Mouse (Mus musculus) limb, embryonic 11.5 days (tissue): Measurements from ENCODE around the gene Rpl38. TPM values are rescaled to one million over a fixed set of nuclear protein-coding genes. Genes with fewer than 3 reads are reported as not detected.

Source experiments
- ATAC-seq: fragments of 200-750 bp; cut with Nextera tagmentation; 2 replicates; pipeline ENCODE4 v1.8.0; 2017; ENCODE audit warnings: low read depth; ENCODE audit not compliant: insufficient number of reproducible peaks, low FRiP score, low TSS enrichment
- DNase-seq: peaks from one replicate; pipeline ENCODE4 v3.0.0-alpha.2; 2015; ENCODE audit warnings: low spot score
- H3K27ac ChIP-seq: fragments of 300-500 bp; sonication (generic); replicated peaks from 2 replicates; pipeline ENCODE4 v1.5.1; 2014; ENCODE audit warnings: low read depth, mild to moderate bottlenecking, low read length
- H3K27me3 ChIP-seq: fragments of 300-500 bp; sonication (generic); 2 replicates; pipeline ENCODE4 v1.6.1; 2014; ENCODE audit warnings: mild to moderate bottlenecking, low read length, mixed read lengths; ENCODE audit not compliant: control insufficient read depth, insufficient read depth
- H3K36me3 ChIP-seq: fragments of 300-500 bp; sonication (generic); 2 replicates; pipeline ENCODE4 v1.6.1; 2014; ENCODE audit warnings: mild to moderate bottlenecking, low read length, moderate library complexity, mixed read lengths; ENCODE audit not compliant: control insufficient read depth, insufficient read depth
- H3K4me1 ChIP-seq: fragments of 300-500 bp; sonication (generic); 2 replicates; pipeline ENCODE4 v1.6.1; 2014; ENCODE audit warnings: low read length, mixed read lengths; ENCODE audit not compliant: control insufficient read depth, insufficient read depth
- H3K4me2 ChIP-seq: fragments of 300-500 bp; sonication (generic); 2 replicates; pipeline ENCODE4 v1.6.1; 2014; ENCODE audit warnings: low read depth, mild to moderate bottlenecking, moderate library complexity; ENCODE audit not compliant: severe bottlenecking
- H3K4me3 ChIP-seq: fragments of 300-500 bp; sonication (generic); 2 replicates; pipeline ENCODE4 v1.5.1; 2014; ENCODE audit warnings: low read depth, low read length
- H3K9ac ChIP-seq: fragments of 300-500 bp; sonication (generic); 2 replicates; pipeline ENCODE4 v1.6.1; 2014; ENCODE audit warnings: mild to moderate bottlenecking, low read length
- H3K9me3 ChIP-seq: fragments of 300-500 bp; sonication (generic); 2 replicates; pipeline ENCODE4 v1.6.1; 2016; ENCODE audit warnings: low read length; ENCODE audit not compliant: control insufficient read depth
- WGBS: fragments of 180-500 bp; shearing (Covaris S2); extraction: QIAGEN DNeasy Blood & Tissue Kit; methylation state at CpG from one replicate; pipeline ENCODE4 v1.1.7; 2014; 5-methylcytosine and 5-hydroxymethylcytosine counted together
- polyA plus RNA-seq: library from polyadenylated mRNA; unstranded; fragments of >200 nt; fragmentation: Nextera tagmentation; extraction: Ambion mirVana; gene quantifications from 2 replicates; pipeline ENCODE4 v1.2.1, GENCODE M21; 2014

Gene Rpl38
- polyA plus RNA-seq, 1 experiment from 2014 or later, result 1,033 TPM

GRCm38 (mm10) chr11:114684627-114685373, 16.5 kb downstream of the Rpl38 start:
- Histone ChIP-seq H3K27ac (0 out of 2 replicates have a peak overlapping the region, but pooled peaks have one; percentile 18), H3K36me3 (no peaks in the 10 kb centered on the region), H3K4me3 (no peak overlapping the region), H3K4me1 (peaks cover 12% of the 10 kb centered on the region), H3K27me3 (no peaks in the 10 kb centered on the region), H3K9ac (0 out of 2 replicates have a peak overlapping the region, but pooled peaks have one; percentile 17), H3K4me2 (no peak overlapping the region), H3K9me3 (no peaks in the 10 kb centered on the region)
- DNase-seq, result peak; percentile 46
- WGBS, result 51% methylated on average over 14 of the region's 14 CpGs
- no peak for ATAC-seq

GRCm38 (mm10) chr11:114685526-114686040, 17.3 kb downstream of the Rpl38 start:
- ATAC-seq (no peak), DNase-seq (no peak)
- Histone ChIP-seq H3K4me2 (no peak overlapping the region), H3K4me3 (no peak overlapping the region), H3K27me3 (no peaks in the 10 kb centered on the region), H3K9ac (no peak overlapping the region), H3K9me3 (no peaks in the 10 kb centered on the region), H3K4me1 (peaks cover 12% of the 10 kb centered on the region), H3K36me3 (no peaks in the 10 kb centered on the region), H3K27ac (no peak overlapping the region)
- 80% methylated on average over 9 of the region's 9 CpGs for WGBS

- Histone ChIP-seq H3K36me3 (no peaks in the 10 kb centered on the region; the same call in 1 of the 2 replicates), H3K4me1 (peaks cover 12% of the 10 kb centered on the region), H3K27ac (no peak overlapping the region), H3K27me3 (no peaks in the 10 kb centered on the region), H3K9ac (no peak overlapping the region), H3K4me2 (no peak overlapping the region), H3K4me3 (no peak overlapping the region), H3K9me3 (no peaks in the 10 kb centered on the region)
- 92% methylated on average over 16 of the region's 16 CpGs for WGBS
- DNase-seq (no peak), ATAC-seq (no peak)
These were observed 18.1 kb downstream of the Rpl38 start for GRCm38 (mm10) chr11:114686221-114686959.

GRCm38 (mm10) chr11:114687574-114688188, 19.4 kb downstream of the Rpl38 start:
- Histone ChIP-seq H3K9me3 (no peaks in the 10 kb centered on the region), H3K36me3 (no peaks in the 10 kb centered on the region; the same call in 1 of the 2 replicates), H3K27me3 (no peaks in the 10 kb centered on the region), H3K4me2 (no peak overlapping the region), H3K4me3 (no peak overlapping the region), H3K9ac (no peak overlapping the region), H3K4me1 (peaks cover 12% of the 10 kb centered on the region), H3K27ac (no peak overlapping the region)
- ATAC-seq (no peak), DNase-seq (no peak)
- WGBS, result 61% methylated on average over 10 of the region's 10 CpGs

- Histone ChIP-seq H3K27me3 (no peaks in the 10 kb centered on the region), H3K9ac (no peak overlapping the region), H3K4me3 (no peak overlapping the region), H3K27ac (no peak overlapping the region), H3K4me2 (no peak overlapping the region), H3K9me3 (no peaks in the 10 kb centered on the region), H3K4me1 (peaks cover 12% of the 10 kb centered on the region), H3K36me3 (no peaks in the 10 kb centered on the region; the same call in 1 of the 2 replicates)
- DNase-seq (no peak), ATAC-seq (no peak)
- 89% methylated on average over 2 of the region's 3 CpGs for WGBS
These were observed 20.4 kb downstream of the Rpl38 start for GRCm38 (mm10) chr11:114688729-114689128.

GRCm38 (mm10) chr11:114690192-114690591, 21.9 kb downstream of the Rpl38 start:
- no peak overlapping the region for H3K4me2 ChIP-seq
- no peak overlapping the region for H3K4me3 ChIP-seq
- H3K36me3 ChIP-seq, result no peaks in the 10 kb centered on the region; the same call in 1 of the 2 replicates
- H3K27ac ChIP-seq, result no peak overlapping the region
- no peaks in the 10 kb centered on the region for H3K9me3 ChIP-seq
- H3K9ac ChIP-seq, result no peak overlapping the region
- DNase-seq (no peak), ATAC-seq (no peak)
- WGBS, result 94% methylated on average over 15 of the region's 15 CpGs
- H3K4me1 ChIP-seq, result no peaks in the 10 kb centered on the region
- H3K27me3 ChIP-seq, result no peaks in the 10 kb centered on the region

- Histone ChIP-seq H3K9ac (no peak overlapping the region), H3K9me3 (no peaks in the 10 kb centered on the region), H3K27me3 (no peaks in the 10 kb centered on the region), H3K27ac (no peak overlapping the region), H3K4me1 (no peaks in the 10 kb centered on the region), H3K4me3 (no peak overlapping the region), H3K4me2 (no peak overlapping the region), H3K36me3 (no peaks in the 10 kb centered on the region; the same call in 1 of the 2 replicates)
- 48% methylated on average over 6 of the region's 6 CpGs for WGBS
- DNase-seq (no peak), ATAC-seq (no peak)
These were observed 23.3 kb downstream of the Rpl38 start for GRCm38 (mm10) chr11:114691454-114692182.

- Histone ChIP-seq H3K27ac (no peak overlapping the region), H3K4me1 (no peaks in the 10 kb centered on the region), H3K4me3 (no peak overlapping the region), H3K9ac (no peak overlapping the region), H3K36me3 (no peaks in the 10 kb centered on the region; the same call in 1 of the 2 replicates), H3K27me3 (no peaks in the 10 kb centered on the region), H3K4me2 (no peak overlapping the region), H3K9me3 (no peaks in the 10 kb centered on the region)
- ATAC-seq, result no peak
- WGBS, result 49% methylated on average over 7 of the region's 7 CpGs
- no peak for DNase-seq
These were observed 24.3 kb downstream of the Rpl38 start for GRCm38 (mm10) chr11:114692601-114693000.
